Mouse (Mus musculus): ENCODE data around the gene Gtsf1l. TPM values are rescaled to one million over a fixed set of nuclear protein-coding genes. Genes with fewer than 3 reads are reported as not detected.
"Not testable (repeated sequence)": the region's sequence is repeated elsewhere in the genome, so short reads cannot be mapped to it uniquely, and the experiment has no call there.

The Gtsf1l gene
- polyA plus RNA-seq, 1 experiment from 2014 or later: not detected

- H3K9me3 ChIP-seq: no peaks in the 10 kb centered on the region
- H3K27ac ChIP-seq (replicated peaks): no peak overlapping the region
- H3K4me1 ChIP-seq (replicated peaks): peaks cover 7% of the 10 kb centered on the region; the same call in 1 of the 2 replicates
- H3K4me2 ChIP-seq: no peak overlapping the region
- WGBS: 81% methylated on average over 6 of the region's 6 CpGs
- no peak overlapping the region for H3K9ac ChIP-seq
- H3K36me3 ChIP-seq: no peaks in the 10 kb centered on the region
- no peak overlapping the region for H3K4me3 ChIP-seq
- no peak for ATAC-seq (ENCODE audit: low read depth)
- 0 out of 2 replicates have a peak, but pooled peaks cover 3% of the 10 kb centered on the region for H3K27me3 ChIP-seq
Observed at GRCm38 (mm10) chr2:163060630-163061029, 27.0 kb downstream of the Gtsf1l start.

- not testable (repeated sequence) for H3K27ac ChIP-seq (replicated peaks); H3K36me3 ChIP-seq; ATAC-seq (ENCODE audit: low read depth); H3K9me3 ChIP-seq; H3K4me2 ChIP-seq; H3K9ac ChIP-seq; H3K4me3 ChIP-seq
- WGBS: 93% methylated on average over 7 of the region's 7 CpGs
- peaks cover 13% of the 10 kb centered on the region for H3K27me3 ChIP-seq
- H3K4me1 ChIP-seq (replicated peaks): peaks cover 20% of the 10 kb centered on the region
Observed at GRCm38 (mm10) chr2:163058981-163059380, 28.7 kb downstream of the Gtsf1l start.

GRCm38 (mm10) chr2:163056584-163056983, 31.1 kb downstream of the Gtsf1l start:
- H3K27me3 ChIP-seq: peaks cover 16% of the 10 kb centered on the region
- H3K36me3 ChIP-seq: no peaks in the 10 kb centered on the region
- no peaks in the 10 kb centered on the region for H3K9me3 ChIP-seq
- no peak overlapping the region for H3K27ac ChIP-seq (replicated peaks)
- ATAC-seq (ENCODE audit: low read depth): no peak
- no peak overlapping the region for H3K9ac ChIP-seq
- 91% methylated on average over 9 of the region's 9 CpGs for WGBS
- H3K4me1 ChIP-seq (replicated peaks): peaks cover 24% of the 10 kb centered on the region
- H3K4me2 ChIP-seq: no peak overlapping the region
- no peak overlapping the region for H3K4me3 ChIP-seq

GRCm38 (mm10) chr2:163055715-163056114, 31.9 kb downstream of the Gtsf1l start:
- Histone ChIP-seq H3K4me1 (replicated peaks) (peaks cover 24% of the 10 kb centered on the region), H3K27me3 (peaks cover 16% of the 10 kb centered on the region), H3K4me3 (peak overlapping the region; percentile 59), H3K9me3 (no peaks in the 10 kb centered on the region), H3K4me2 (peak overlapping the region; percentile 98), H3K36me3 (no peaks in the 10 kb centered on the region), H3K9ac (no peak overlapping the region; the same call in 1 of the 2 replicates), H3K27ac (replicated peaks) (no peak overlapping the region)
- ATAC-seq (ENCODE audit: low read depth): no peak
- 41% methylated on average over 5 of the region's 5 CpGs for WGBS

- Histone ChIP-seq H3K4me1 (replicated peaks) (peaks cover 24% of the 10 kb centered on the region), H3K4me2 (peak overlapping the region; percentile 98), H3K27me3 (peaks cover 16% of the 10 kb centered on the region), H3K36me3 (peaks cover 5% of the 10 kb centered on the region; the same call in 1 of the 2 replicates), H3K9ac (peak overlapping the region; percentile 22), H3K4me3 (peak overlapping the region; percentile 59), H3K9me3 (no peaks in the 10 kb centered on the region), H3K27ac (replicated peaks) (no peak overlapping the region)
- no peak for ATAC-seq (ENCODE audit: low read depth)
- under 1% methylated on average over 37 of the region's 38 CpGs for WGBS
Observed at GRCm38 (mm10) chr2:163054891-163055494, 32.7 kb downstream of the Gtsf1l start.

GRCm38 (mm10) chr2:163054335-163054840, 33.3 kb downstream of the Gtsf1l start, which contains the start of gene Mybl2:
Gene Mybl2 (plus strand): TSS chr2:163054687.
- H3K4me3 ChIP-seq: peak within 1 kb of the TSS; percentile 59
- no peak within 1 kb of the TSS for H3K27ac ChIP-seq (replicated peaks)
- H3K9ac ChIP-seq: peak within 1 kb of the TSS; percentile 22
- ATAC-seq (ENCODE audit: low read depth): peak; percentile 99
- H3K4me1 ChIP-seq (replicated peaks): peaks cover 24% of the 10 kb centered on the region
- peaks cover 5% of the 10 kb centered on the region; the same call in 1 of the 2 replicates for H3K36me3 ChIP-seq
- H3K27me3 ChIP-seq: peaks cover 16% of the 10 kb centered on the region
- no peaks in the 10 kb centered on the region for H3K9me3 ChIP-seq
- WGBS: under 1% methylated on average over 48 of the region's 48 CpGs
- H3K4me2 ChIP-seq: peak within 1 kb of the TSS; percentile 98

- WGBS: 52% methylated on average over 4 of the region's 4 CpGs
- peaks cover 16% of the 10 kb centered on the region for H3K27me3 ChIP-seq
- ATAC-seq (ENCODE audit: low read depth): no peak
- H3K4me3 ChIP-seq: no peak overlapping the region
- H3K27ac ChIP-seq (replicated peaks): no peak overlapping the region
- no peaks in the 10 kb centered on the region for H3K9me3 ChIP-seq
- no peak overlapping the region for H3K9ac ChIP-seq
- H3K4me2 ChIP-seq: no peak overlapping the region
- H3K4me1 ChIP-seq (replicated peaks): peaks cover 24% of the 10 kb centered on the region
- peaks cover 11% of the 10 kb centered on the region for H3K36me3 ChIP-seq
Observed at GRCm38 (mm10) chr2:163052826-163053225, 34.8 kb downstream of the Gtsf1l start.

- ATAC-seq (ENCODE audit: low read depth): no peak
- H3K4me3 ChIP-seq: no peak overlapping the region
- peaks cover 16% of the 10 kb centered on the region for H3K27me3 ChIP-seq
- H3K4me1 ChIP-seq (replicated peaks): peaks cover 24% of the 10 kb centered on the region
- H3K36me3 ChIP-seq: peaks cover 13% of the 10 kb centered on the region
- H3K9ac ChIP-seq: no peak overlapping the region
- H3K9me3 ChIP-seq: no peaks in the 10 kb centered on the region
- WGBS: 45% methylated on average over 4 of the region's 4 CpGs
- no peak overlapping the region for H3K4me2 ChIP-seq
- H3K27ac ChIP-seq (replicated peaks): no peak overlapping the region
Observed at GRCm38 (mm10) chr2:163052101-163052500, 35.6 kb downstream of the Gtsf1l start.

- ATAC-seq (ENCODE audit: low read depth): no peak
- 79% methylated on average over 1 of the region's 1 CpGs for WGBS
Observed at GRCm38 (mm10) chr2:163051691-163052090, 36.0 kb downstream of the Gtsf1l start.

GRCm38 (mm10) chr2:163049116-163049515, 38.5 kb downstream of the Gtsf1l start:
- Histone ChIP-seq H3K4me2 (no peak overlapping the region), H3K9me3 (no peaks in the 10 kb centered on the region), H3K36me3 (peaks cover 40% of the 10 kb centered on the region), H3K4me3 (no peak overlapping the region), H3K27me3 (peaks cover 3% of the 10 kb centered on the region; the same call in 1 of the 2 replicates), H3K27ac (replicated peaks) (no peak overlapping the region), H3K4me1 (replicated peaks) (peaks cover 6% of the 10 kb centered on the region), H3K9ac (no peak overlapping the region)
- ATAC-seq (ENCODE audit: low read depth): no peak
- WGBS: 97% methylated on average over 2 of the region's 2 CpGs

More at GRCm38 (mm10) chr2:163051691-163052090, 36.0 kb downstream of the Gtsf1l start:
- H3K36me3 ChIP-seq: peaks cover 18% of the 10 kb centered on the region
- no peaks in the 10 kb centered on the region for H3K9me3 ChIP-seq
- peaks cover 24% of the 10 kb centered on the region for H3K4me1 ChIP-seq (replicated peaks)
- no peak overlapping the region for H3K9ac ChIP-seq
- H3K27ac ChIP-seq (replicated peaks): no peak overlapping the region
- no peak overlapping the region for H3K4me3 ChIP-seq
- peaks cover 16% of the 10 kb centered on the region for H3K27me3 ChIP-seq
- no peak overlapping the region for H3K4me2 ChIP-seq

GRCm38 (mm10) chr2:163048125-163048524, 39.5 kb downstream of the Gtsf1l start:
- WGBS: 5% methylated on average over 10 of the region's 10 CpGs
- H3K4me3 ChIP-seq: no peak overlapping the region; the same call in 1 of the 2 replicates

GRCm38 (mm10) chr2:163039940-163040339, 47.7 kb downstream of the Gtsf1l start:
- 94% methylated on average over 7 of the region's 7 CpGs for WGBS

More at GRCm38 (mm10) chr2:163048125-163048524, 39.5 kb downstream of the Gtsf1l start:
- peak overlapping the region; percentile 50 for H3K4me2 ChIP-seq
- no peaks in the 10 kb centered on the region for H3K4me1 ChIP-seq (replicated peaks)
- H3K9ac ChIP-seq: peak overlapping the region; percentile 28; the same call in 1 of the 2 replicates
- no peak overlapping the region for H3K27ac ChIP-seq (replicated peaks)
- peaks cover 3% of the 10 kb centered on the region; the same call in 1 of the 2 replicates for H3K27me3 ChIP-seq
- no peaks in the 10 kb centered on the region for H3K9me3 ChIP-seq
- H3K36me3 ChIP-seq: peaks cover 50% of the 10 kb centered on the region
- peak; percentile 61; the same call in 1 of the 2 replicates for ATAC-seq (ENCODE audit: low read depth)

More at GRCm38 (mm10) chr2:163039940-163040339, 47.7 kb downstream of the Gtsf1l start:
- no peaks in the 10 kb centered on the region for H3K27me3 ChIP-seq
- H3K4me2 ChIP-seq: no peak overlapping the region
- H3K4me3 ChIP-seq: no peak overlapping the region
- no peak for ATAC-seq (ENCODE audit: low read depth)
- H3K4me1 ChIP-seq (replicated peaks): no peaks in the 10 kb centered on the region
- H3K9ac ChIP-seq: no peak overlapping the region
- no peaks in the 10 kb centered on the region for H3K9me3 ChIP-seq
- H3K36me3 ChIP-seq: peaks cover 92% of the 10 kb centered on the region
- no peak overlapping the region for H3K27ac ChIP-seq (replicated peaks)
